Mouse (Mus musculus): ENCODE results near the gene Stx12. TPM values are rescaled to one million over a fixed set of nuclear protein-coding genes. Genes with fewer than 3 reads are reported as not detected.
"Not testable (repeated sequence)": the region's sequence is repeated elsewhere in the genome, so short reads cannot be mapped to it uniquely, and the experiment has no call there.

Gene Stx12
- total RNA-seq (2021), result 49.7 and 53.3 TPM in 2 replicates
- long read RNA-seq, experiment 1, transcript Stx12-201 (9 exons, 2,934 nt), result major isoform, 69 of 80 reads
- long read RNA-seq, experiment 1, partial matches to known transcripts, result 5 of 80 reads
- long read RNA-seq, experiment 1, other reads (novel, unspliced or antisense), result 6 of 80 reads
- long read RNA-seq, experiment 2, transcript Stx12-201 (9 exons, 2,934 nt), result major isoform, 53 of 58 reads
- long read RNA-seq, experiment 2, partial matches to known transcripts, result 1 of 58 reads
- long read RNA-seq, experiment 2, other reads (novel, unspliced or antisense), result 4 of 58 reads

- DNase-seq, result peak; percentile 94
These were observed at the start of gene Stx12 for GRCm38 (mm10) chr4:132884064-132884843. Stx12 (minus strand) TSS chr4:132884509.

GRCm38 (mm10) chr4:132932752-132933404 lies 48.6 kb upstream of the Stx12 start:
- no peak for DNase-seq

- peak; percentile 63 for DNase-seq
These were observed 46.5 kb upstream of the Stx12 start for GRCm38 (mm10) chr4:132930784-132931183.

GRCm38 (mm10) chr4:132926520-132926919 lies 42.2 kb upstream of the Stx12 start:
- DNase-seq, result not testable (repeated sequence)

- peak; percentile 100 for DNase-seq
These were observed 38.3 kb upstream of the Stx12 start, which contains the start of gene Fam76a for GRCm38 (mm10) chr4:132922558-132923008. Fam76a (minus strand) TSS chr4:132922558.

- DNase-seq, result peak; percentile 68
These were observed 37.8 kb upstream of the Stx12 start for GRCm38 (mm10) chr4:132922061-132922530.

- no peak for DNase-seq
These were observed 37.2 kb upstream of the Stx12 start for GRCm38 (mm10) chr4:132921488-132921887.

GRCm38 (mm10) chr4:132920171-132920570 lies 35.9 kb upstream of the Stx12 start:
- no peak for DNase-seq

GRCm38 (mm10) chr4:132918493-132918892 lies 34.2 kb upstream of the Stx12 start:
- not testable (repeated sequence) for DNase-seq

GRCm38 (mm10) chr4:132912156-132912555 lies 27.8 kb upstream of the Stx12 start:
- DNase-seq, result no peak

- peak; percentile 76 for DNase-seq
These were observed 21.6 kb upstream of the Stx12 start for GRCm38 (mm10) chr4:132905843-132906360.

GRCm38 (mm10) chr4:132904765-132905309 lies 20.5 kb upstream of the Stx12 start:
- peak; percentile 59 for DNase-seq

- DNase-seq, result no peak
These were observed 19.8 kb upstream of the Stx12 start for GRCm38 (mm10) chr4:132904071-132904470.

GRCm38 (mm10) chr4:132898197-132898596 lies 13.9 kb upstream of the Stx12 start:
- DNase-seq, result peak; percentile 13

- no peak for DNase-seq
These were observed 10.1 kb upstream of the Stx12 start for GRCm38 (mm10) chr4:132894402-132894801.

GRCm38 (mm10) chr4:132884844-132885374 lies 600 bp upstream of the Stx12 start:
- no peak for DNase-seq

- no peak for DNase-seq
These were observed 697 bp downstream of the Stx12 start for GRCm38 (mm10) chr4:132883561-132884063.

- no peak for DNase-seq
These were observed 9.8 kb downstream of the Stx12 start for GRCm38 (mm10) chr4:132874363-132875097.

GRCm38 (mm10) chr4:132873481-132874362 lies 10.6 kb downstream of the Stx12 start:
- no peak for DNase-seq

- peak; percentile 33 for DNase-seq
These were observed 13.2 kb downstream of the Stx12 start for GRCm38 (mm10) chr4:132871116-132871515.

Data from adrenal gland, postnatal 14 days (tissue).